Mouse (Mus musculus): ENCODE measurements around the gene S100a13. TPM values are rescaled to one million over a fixed set of nuclear protein-coding genes. Genes with fewer than 3 reads are reported as not detected.

Gene S100a13
- polyA plus RNA-seq, 1 experiment from 2014 or later = 44.1 TPM

- Histone ChIP-seq H3K9me3 (replicated peaks; ENCODE audit: control insufficient read depth, low read length) (no peaks in the 10 kb centered on the region), H3K27me3 (ENCODE audit: control insufficient read depth, insufficient read depth, low read length) (0 out of 2 replicates have a peak, but pooled peaks cover 3% of the 10 kb centered on the region), H3K9ac (ENCODE audit: low read length) (peak overlapping the region; percentile 73), H3K27ac (ENCODE audit: low read length) (peak overlapping the region; percentile 76), H3K4me2 (ENCODE audit: low read depth, low read length) (peak overlapping the region; percentile 92), H3K4me1 (ENCODE audit: control insufficient read depth, insufficient read depth, low read length) (peaks cover 13% of the 10 kb centered on the region), H3K4me3 (replicated peaks; ENCODE audit: low read length) (peak overlapping the region; percentile 50), H3K36me3 (ENCODE audit: control insufficient read depth, insufficient read depth, low read length) (no peaks in the 10 kb centered on the region)
- ATAC-seq (ENCODE audit: insufficient read depth, low FRiP score) = peak; percentile 80
- 0% methylated on average over 10 of the region's 10 CpGs for WGBS
These were observed 456 bp downstream of the S100a13 start for GRCm38 (mm10) chr3:90514691-90515090.

GRCm38 (mm10) chr3:90515242-90515641 is 1.0 kb downstream of the S100a13 start:
- H3K36me3 ChIP-seq (ENCODE audit: control insufficient read depth, insufficient read depth, low read length) = no peaks in the 10 kb centered on the region
- H3K9ac ChIP-seq (ENCODE audit: low read length) = peak overlapping the region; percentile 73
- WGBS = 47% methylated on average over 1 of the region's 1 CpGs
- peaks cover 13% of the 10 kb centered on the region for H3K4me1 ChIP-seq (ENCODE audit: control insufficient read depth, insufficient read depth, low read length)
- H3K27ac ChIP-seq (ENCODE audit: low read length) = peak overlapping the region; percentile 76; the same call in 1 of the 2 replicates
- no peaks in the 10 kb centered on the region for H3K9me3 ChIP-seq (replicated peaks; ENCODE audit: control insufficient read depth, low read length)
- H3K4me2 ChIP-seq (ENCODE audit: low read depth, low read length) = peak overlapping the region; percentile 92
- ATAC-seq (ENCODE audit: insufficient read depth, low FRiP score) = no peak
- H3K27me3 ChIP-seq (ENCODE audit: control insufficient read depth, insufficient read depth, low read length) = 0 out of 2 replicates have a peak, but pooled peaks cover 3% of the 10 kb centered on the region
- H3K4me3 ChIP-seq (replicated peaks; ENCODE audit: low read length) = peak overlapping the region; percentile 50

GRCm38 (mm10) chr3:90515789-90516188 is 1.6 kb downstream of the S100a13 start:
- H3K27ac ChIP-seq (ENCODE audit: low read length) = no peak overlapping the region
- peaks cover 13% of the 10 kb centered on the region for H3K4me1 ChIP-seq (ENCODE audit: control insufficient read depth, insufficient read depth, low read length)
- WGBS = 92% methylated on average over 4 of the region's 4 CpGs
- peak overlapping the region; percentile 92; the same call in 1 of the 2 replicates for H3K4me2 ChIP-seq (ENCODE audit: low read depth, low read length)
- no peak for ATAC-seq (ENCODE audit: insufficient read depth, low FRiP score)
- H3K27me3 ChIP-seq (ENCODE audit: control insufficient read depth, insufficient read depth, low read length) = 0 out of 2 replicates have a peak, but pooled peaks cover 3% of the 10 kb centered on the region
- H3K4me3 ChIP-seq (replicated peaks; ENCODE audit: low read length) = no peak overlapping the region
- no peaks in the 10 kb centered on the region for H3K36me3 ChIP-seq (ENCODE audit: control insufficient read depth, insufficient read depth, low read length)
- no peak overlapping the region for H3K9ac ChIP-seq (ENCODE audit: low read length)
- H3K9me3 ChIP-seq (replicated peaks; ENCODE audit: control insufficient read depth, low read length) = no peaks in the 10 kb centered on the region

- H3K27ac ChIP-seq (ENCODE audit: low read length) = no peak overlapping the region
- H3K9me3 ChIP-seq (replicated peaks; ENCODE audit: control insufficient read depth, low read length) = no peaks in the 10 kb centered on the region
- no peak overlapping the region for H3K4me3 ChIP-seq (replicated peaks; ENCODE audit: low read length)
- H3K36me3 ChIP-seq (ENCODE audit: control insufficient read depth, insufficient read depth, low read length) = no peaks in the 10 kb centered on the region
- H3K4me2 ChIP-seq (ENCODE audit: low read depth, low read length) = no peak overlapping the region
- H3K27me3 ChIP-seq (ENCODE audit: control insufficient read depth, insufficient read depth, low read length) = 0 out of 2 replicates have a peak, but pooled peaks cover 3% of the 10 kb centered on the region
- H3K4me1 ChIP-seq (ENCODE audit: control insufficient read depth, insufficient read depth, low read length) = peaks cover 13% of the 10 kb centered on the region
- 76% methylated on average over 4 of the region's 4 CpGs for WGBS
- no peak for ATAC-seq (ENCODE audit: insufficient read depth, low FRiP score)
- no peak overlapping the region for H3K9ac ChIP-seq (ENCODE audit: low read length)
These were observed 3.5 kb downstream of the S100a13 start for GRCm38 (mm10) chr3:90517711-90518110.

GRCm38 (mm10) chr3:90525421-90525820 is 11.2 kb downstream of the S100a13 start:
- Histone ChIP-seq H3K4me3 (replicated peaks; ENCODE audit: low read length) (no peak overlapping the region), H3K27me3 (ENCODE audit: control insufficient read depth, insufficient read depth, low read length) (no peaks in the 10 kb centered on the region), H3K36me3 (ENCODE audit: control insufficient read depth, insufficient read depth, low read length) (no peaks in the 10 kb centered on the region), H3K4me1 (ENCODE audit: control insufficient read depth, insufficient read depth, low read length) (peaks cover 4% of the 10 kb centered on the region; the same call in 1 of the 2 replicates), H3K4me2 (ENCODE audit: low read depth, low read length) (no peak overlapping the region), H3K9ac (ENCODE audit: low read length) (no peak overlapping the region), H3K27ac (ENCODE audit: low read length) (peak overlapping the region; percentile 89), H3K9me3 (replicated peaks; ENCODE audit: control insufficient read depth, low read length) (no peaks in the 10 kb centered on the region)
- no peak for ATAC-seq (ENCODE audit: insufficient read depth, low FRiP score)
- 64% methylated on average over 4 of the region's 4 CpGs for WGBS

- peak overlapping the region; percentile 89 for H3K27ac ChIP-seq (ENCODE audit: low read length)
- H3K4me1 ChIP-seq (ENCODE audit: control insufficient read depth, insufficient read depth, low read length) = peaks cover 4% of the 10 kb centered on the region; the same call in 1 of the 2 replicates
- peak; percentile 39 for ATAC-seq (ENCODE audit: insufficient read depth, low FRiP score)
- H3K4me2 ChIP-seq (ENCODE audit: low read depth, low read length) = 0 out of 2 replicates have a peak overlapping the region, but pooled peaks have one; percentile 6
- H3K27me3 ChIP-seq (ENCODE audit: control insufficient read depth, insufficient read depth, low read length) = no peaks in the 10 kb centered on the region
- H3K9ac ChIP-seq (ENCODE audit: low read length) = peak overlapping the region; percentile 61
- H3K4me3 ChIP-seq (replicated peaks; ENCODE audit: low read length) = no peak overlapping the region; the same call in 1 of the 2 replicates
- H3K36me3 ChIP-seq (ENCODE audit: control insufficient read depth, insufficient read depth, low read length) = no peaks in the 10 kb centered on the region
- no peaks in the 10 kb centered on the region for H3K9me3 ChIP-seq (replicated peaks; ENCODE audit: control insufficient read depth, low read length)
- WGBS = 72% methylated on average over 2 of the region's 2 CpGs
These were observed 11.8 kb downstream of the S100a13 start for GRCm38 (mm10) chr3:90526076-90526475.

GRCm38 (mm10) chr3:90526580-90526979 is 12.3 kb downstream of the S100a13 start, which contains the start of gene S100a14:
Gene S100a14, plus strand, starts transcription at chr3:90526856.
- peak within 1 kb of the TSS; percentile 43 for H3K4me2 ChIP-seq (ENCODE audit: low read depth, low read length)
- H3K27ac ChIP-seq (ENCODE audit: low read length) = peak within 1 kb of the TSS; percentile 89
- H3K9ac ChIP-seq (ENCODE audit: low read length) = peak within 1 kb of the TSS; percentile 61
- no peaks in the 10 kb centered on the region for H3K36me3 ChIP-seq (ENCODE audit: control insufficient read depth, insufficient read depth, low read length)
- WGBS = 46% methylated on average over 5 of the region's 5 CpGs
- H3K4me1 ChIP-seq (ENCODE audit: control insufficient read depth, insufficient read depth, low read length) = peaks cover 4% of the 10 kb centered on the region; the same call in 1 of the 2 replicates
- ATAC-seq (ENCODE audit: insufficient read depth, low FRiP score) = peak; percentile 96
- no peaks in the 10 kb centered on the region for H3K27me3 ChIP-seq (ENCODE audit: control insufficient read depth, insufficient read depth, low read length)
- H3K9me3 ChIP-seq (replicated peaks; ENCODE audit: control insufficient read depth, low read length) = no peaks in the 10 kb centered on the region
- H3K4me3 ChIP-seq (replicated peaks; ENCODE audit: low read length) = peak within 1 kb of the TSS; percentile 34

GRCm38 (mm10) chr3:90527291-90527873 is 13.1 kb downstream of the S100a13 start:
- Histone ChIP-seq H3K9me3 (replicated peaks; ENCODE audit: control insufficient read depth, low read length) (no peaks in the 10 kb centered on the region), H3K27ac (ENCODE audit: low read length) (peak overlapping the region; percentile 71), H3K9ac (ENCODE audit: low read length) (peak overlapping the region; percentile 54), H3K36me3 (ENCODE audit: control insufficient read depth, insufficient read depth, low read length) (no peaks in the 10 kb centered on the region), H3K4me3 (replicated peaks; ENCODE audit: low read length) (peak overlapping the region; percentile 34), H3K27me3 (ENCODE audit: control insufficient read depth, insufficient read depth, low read length) (no peaks in the 10 kb centered on the region), H3K4me2 (ENCODE audit: low read depth, low read length) (peak overlapping the region; percentile 43), H3K4me1 (ENCODE audit: control insufficient read depth, insufficient read depth, low read length) (peaks cover 4% of the 10 kb centered on the region; the same call in 1 of the 2 replicates)
- no peak for ATAC-seq (ENCODE audit: insufficient read depth, low FRiP score)
- 74% methylated on average over 7 of the region's 7 CpGs for WGBS

GRCm38 (mm10) chr3:90531713-90532112 is 17.5 kb downstream of the S100a13 start:
- H3K9ac ChIP-seq (ENCODE audit: low read length) = no peak overlapping the region
- ATAC-seq (ENCODE audit: insufficient read depth, low FRiP score) = no peak
- peak overlapping the region; percentile 21; the same call in 1 of the 2 replicates for H3K27ac ChIP-seq (ENCODE audit: low read length)
- H3K27me3 ChIP-seq (ENCODE audit: control insufficient read depth, insufficient read depth, low read length) = no peaks in the 10 kb centered on the region
- no peaks in the 10 kb centered on the region for H3K9me3 ChIP-seq (replicated peaks; ENCODE audit: control insufficient read depth, low read length)
- 56% methylated on average over 5 of the region's 5 CpGs for WGBS
- H3K4me3 ChIP-seq (replicated peaks; ENCODE audit: low read length) = no peak overlapping the region
- no peak overlapping the region for H3K4me2 ChIP-seq (ENCODE audit: low read depth, low read length)
- H3K4me1 ChIP-seq (ENCODE audit: control insufficient read depth, insufficient read depth, low read length) = no peaks in the 10 kb centered on the region; the same call in 1 of the 2 replicates
- H3K36me3 ChIP-seq (ENCODE audit: control insufficient read depth, insufficient read depth, low read length) = no peaks in the 10 kb centered on the region

All from stomach, embryonic 16.5 days (tissue).